Mouse (Mus musculus): ENCODE measurements at regions not wholly inside any gene's neighbourhood (a gene's known extent, or its start where the extent isn't known, plus 50 kb on each side); places are given as distances from the start of the nearest gene placed in this dataset.
A peak's percentile ranks its signal among the peaks of the same experiment; 100 is the strongest.

GRCm38 (mm10) chr17:52195804-52196203, 362.7 kb upstream of the Satb1 start:
- peak; percentile 82 for DNase-seq

GRCm38 (mm10) chr17:52191064-52191682, 358.1 kb upstream of the Satb1 start:
- no peak for DNase-seq

- DNase-seq = no peak
Measured at GRCm38 (mm10) chr17:52182706-52183105, 349.6 kb upstream of the Satb1 start.

- DNase-seq = no peak
Measured at GRCm38 (mm10) chr17:52177996-52178395, 344.9 kb upstream of the Satb1 start.

- DNase-seq = no peak
Measured at GRCm38 (mm10) chr17:52168076-52168838, 335.2 kb upstream of the Satb1 start.

- DNase-seq = no peak
Measured at GRCm38 (mm10) chr17:52167658-52168057, 334.6 kb upstream of the Satb1 start.

GRCm38 (mm10) chr17:52165891-52166485, 332.9 kb upstream of the Satb1 start:
- DNase-seq = no peak

- no peak for DNase-seq
Measured at GRCm38 (mm10) chr17:52162559-52163397, 329.7 kb upstream of the Satb1 start.

GRCm38 (mm10) chr17:52150496-52150895, 317.4 kb upstream of the Satb1 start:
- DNase-seq = no peak

- no peak for DNase-seq
Measured at GRCm38 (mm10) chr17:52149834-52150233, 316.7 kb upstream of the Satb1 start.

- DNase-seq = no peak
Measured at GRCm38 (mm10) chr17:52149068-52149467, 316.0 kb upstream of the Satb1 start.

- DNase-seq = no peak
Measured at GRCm38 (mm10) chr17:52103891-52104290, 270.8 kb upstream of the Satb1 start.

GRCm38 (mm10) chr17:52085834-52086233, 252.7 kb upstream of the Satb1 start:
- no peak for DNase-seq

GRCm38 (mm10) chr17:52084455-52084854, 251.4 kb upstream of the Satb1 start:
- DNase-seq = no peak

GRCm38 (mm10) chr17:52079316-52079715, 246.2 kb upstream of the Satb1 start:
- DNase-seq = no peak

GRCm38 (mm10) chr17:52078496-52078895, 245.4 kb upstream of the Satb1 start:
- no peak for DNase-seq

- DNase-seq = no peak
Measured at GRCm38 (mm10) chr17:52077951-52078350, 244.9 kb upstream of the Satb1 start.

- DNase-seq = no peak
Measured at GRCm38 (mm10) chr17:52076746-52077145, 243.7 kb upstream of the Satb1 start.

GRCm38 (mm10) chr17:52067721-52068120, 234.6 kb upstream of the Satb1 start:
- DNase-seq = no peak

- DNase-seq = no peak
Measured at GRCm38 (mm10) chr17:52064618-52065017, 231.5 kb upstream of the Satb1 start.

GRCm38 (mm10) chr17:52063121-52063520, 230.0 kb upstream of the Satb1 start:
- no peak for DNase-seq

- no peak for DNase-seq
Measured at GRCm38 (mm10) chr17:52062096-52062665, 229.1 kb upstream of the Satb1 start.

GRCm38 (mm10) chr17:52036479-52036878, 203.4 kb upstream of the Satb1 start:
- no peak for DNase-seq
